Mouse (Mus musculus): ENCODE results near the gene Lsm4. TPM values are rescaled to one million over a fixed set of nuclear protein-coding genes. Genes with fewer than 3 reads are reported as not detected.

The Lsm4 gene
- total RNA-seq, 2 experiments from 2014 or later: 60.3 to 68.5 TPM

DNA sequence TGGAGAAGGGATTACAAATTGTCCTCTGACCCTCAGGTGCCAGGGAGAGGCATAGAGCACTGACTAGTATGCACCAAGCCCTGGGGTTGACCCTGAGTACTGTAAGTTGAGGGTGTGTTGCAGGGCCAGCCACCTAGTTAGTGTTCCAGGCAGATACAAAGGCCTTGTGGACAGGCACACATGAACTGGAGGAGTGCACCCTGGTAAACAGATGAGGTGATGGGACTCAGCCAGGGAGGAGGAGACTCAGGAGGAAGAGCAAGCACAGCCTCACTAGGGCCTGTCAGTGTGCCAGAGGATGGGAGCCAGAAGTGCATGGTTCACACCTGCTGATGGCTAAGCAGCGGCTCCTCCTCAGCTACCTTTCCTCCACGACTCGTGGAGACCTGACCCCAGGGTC lies 7.0 kb downstream of the Lsm4 start:
- DNase-seq: no peak

DNA sequence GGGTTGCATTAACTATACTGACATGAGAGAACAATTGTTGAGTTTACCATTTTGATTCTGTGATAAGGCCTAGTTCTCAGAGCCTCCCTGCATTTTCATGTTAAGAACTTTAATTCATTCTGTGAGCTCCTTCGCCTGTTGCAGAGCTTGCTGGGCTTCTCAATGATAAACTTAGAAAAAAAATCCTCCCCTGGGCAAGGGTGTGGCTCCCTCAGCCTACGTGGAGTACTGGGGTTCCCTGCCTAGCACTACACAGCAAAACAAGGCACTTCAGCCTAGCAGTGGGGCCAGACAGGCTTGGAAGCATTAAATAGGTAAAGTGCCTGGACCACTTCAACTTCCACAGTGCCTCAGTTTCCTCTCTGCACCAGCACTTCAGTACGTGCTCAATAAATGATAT lies 8.4 kb downstream of the Lsm4 start:
- no peak for DNase-seq

DNA sequence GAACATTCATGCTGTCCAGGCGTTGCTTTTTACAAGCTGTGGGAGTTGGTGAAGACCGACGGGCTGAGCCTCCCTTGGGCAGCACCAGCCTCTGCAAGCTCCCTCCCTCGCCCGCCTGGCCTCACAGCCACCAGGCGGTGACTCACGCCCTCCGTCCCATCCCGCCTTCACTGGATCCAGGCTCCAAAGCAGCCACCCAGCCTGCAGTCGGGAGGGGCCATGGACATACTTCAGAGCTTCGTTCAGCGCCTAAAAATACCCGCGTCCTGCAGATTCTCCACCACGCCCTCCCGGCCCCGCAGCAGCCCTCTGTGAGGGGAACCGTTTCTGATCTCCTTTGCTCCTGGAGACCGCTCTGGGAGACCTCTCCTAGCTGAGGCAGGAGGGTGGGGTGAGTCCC lies 9.1 kb downstream of the Lsm4 start:
- DNase-seq: no peak

DNA sequence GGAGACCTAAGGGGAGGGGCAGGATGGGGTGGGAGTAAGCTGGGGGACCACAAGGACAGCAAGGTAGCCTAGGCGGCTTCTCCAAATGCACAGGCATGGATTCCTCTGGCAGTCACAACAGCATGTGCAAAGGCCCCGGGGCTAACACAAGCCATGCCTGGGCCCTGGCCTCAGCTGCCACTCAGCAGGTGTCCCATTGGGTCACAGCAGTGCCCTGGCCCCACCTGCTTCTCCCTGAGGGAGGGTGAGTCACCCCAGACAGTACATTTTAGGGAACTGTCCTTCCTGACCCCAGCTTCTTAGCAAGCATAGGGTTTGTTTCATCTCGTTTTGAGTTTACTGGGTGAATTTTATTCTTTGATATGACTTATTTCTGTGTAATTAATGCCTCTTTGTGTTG lies 9.6 kb downstream of the Lsm4 start:
- DNase-seq: no peak

DNA sequence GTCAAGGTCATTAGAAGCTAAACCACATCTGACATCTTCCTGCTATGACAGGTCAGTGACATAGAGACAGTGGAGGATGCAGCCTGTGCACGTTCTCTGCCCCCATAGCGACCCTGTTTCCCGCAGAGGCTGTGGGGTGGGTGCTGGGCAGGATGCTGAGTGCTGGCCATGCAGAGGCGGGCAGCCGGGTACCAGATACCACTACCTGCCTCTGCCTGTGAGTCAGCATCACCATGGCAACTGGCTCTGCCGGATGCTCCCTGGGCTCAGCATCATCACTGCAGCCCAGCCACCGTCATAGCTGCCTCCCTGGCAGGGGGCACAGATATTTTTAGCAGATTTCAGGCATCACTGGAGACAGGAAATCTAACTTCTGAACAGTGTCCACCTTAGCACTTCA lies 11.2 kb downstream of the Lsm4 start:
- peak; percentile 64 to 73 for DNase-seq

DNA sequence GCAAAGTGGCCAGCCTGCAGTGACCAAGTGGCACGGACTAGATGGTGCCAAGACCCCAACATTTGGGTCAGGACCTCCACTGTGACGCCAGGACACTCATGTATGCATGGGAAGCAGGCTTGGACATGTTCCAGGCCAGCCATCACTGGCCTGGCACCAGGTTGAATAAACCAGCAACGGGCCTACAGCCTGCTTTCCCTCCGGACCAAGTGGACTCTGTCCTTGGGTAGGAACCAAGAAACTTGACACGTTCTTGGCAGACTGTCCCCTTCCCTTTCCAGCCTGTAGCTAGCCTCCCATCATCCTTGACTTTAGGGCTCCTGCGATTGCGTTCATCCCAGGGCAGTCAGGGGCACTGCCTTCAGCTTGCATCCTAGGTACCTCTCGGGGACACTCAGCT lies 14.5 kb downstream of the Lsm4 start:
- no peak for DNase-seq

DNA sequence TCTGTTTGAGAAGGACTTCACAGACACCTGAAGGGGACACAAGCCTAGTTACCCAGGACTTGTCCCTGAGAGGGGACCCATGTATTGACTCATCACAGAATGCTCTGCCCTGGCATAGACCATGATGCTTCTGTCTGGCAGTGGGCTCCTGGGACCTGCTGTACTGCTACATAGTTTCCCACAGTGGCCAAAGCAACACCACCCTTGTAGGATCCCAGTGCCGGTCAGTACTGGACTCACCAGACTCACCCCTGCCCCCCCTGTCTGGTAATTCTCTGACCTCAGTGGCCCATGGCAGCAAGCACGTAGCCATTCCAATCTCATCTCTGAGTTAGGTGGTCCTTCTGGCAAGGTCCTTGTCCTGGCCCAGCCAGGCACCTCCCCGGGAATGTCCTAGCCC lies 15.1 kb downstream of the Lsm4 start:
- no peak for DNase-seq

DNA sequence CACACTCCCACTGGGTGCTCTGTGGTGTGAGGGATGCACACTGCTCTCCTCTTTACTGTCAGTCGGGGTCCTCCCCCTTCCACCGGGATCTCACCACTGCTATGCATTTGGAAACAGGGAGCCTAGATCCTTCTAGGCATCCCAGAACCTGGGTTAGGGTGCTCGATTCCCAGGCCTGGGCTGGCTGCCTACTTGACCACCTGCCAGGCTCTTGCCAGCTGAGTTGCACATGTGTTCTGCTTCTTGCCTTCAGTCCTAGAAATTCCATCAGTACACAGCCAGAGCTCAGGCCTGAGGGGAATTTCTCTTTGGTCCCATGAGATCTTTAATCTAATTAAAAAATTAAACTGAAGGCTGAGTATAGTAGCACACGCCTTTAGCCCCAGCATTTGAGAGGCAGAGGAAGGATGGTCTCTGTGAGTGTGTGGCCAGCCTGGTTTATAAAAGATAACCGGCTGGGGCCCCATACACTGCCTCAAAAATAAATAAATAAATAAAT lies 16.9 kb downstream of the Lsm4 start:
- DNase-seq: no peak

DNA sequence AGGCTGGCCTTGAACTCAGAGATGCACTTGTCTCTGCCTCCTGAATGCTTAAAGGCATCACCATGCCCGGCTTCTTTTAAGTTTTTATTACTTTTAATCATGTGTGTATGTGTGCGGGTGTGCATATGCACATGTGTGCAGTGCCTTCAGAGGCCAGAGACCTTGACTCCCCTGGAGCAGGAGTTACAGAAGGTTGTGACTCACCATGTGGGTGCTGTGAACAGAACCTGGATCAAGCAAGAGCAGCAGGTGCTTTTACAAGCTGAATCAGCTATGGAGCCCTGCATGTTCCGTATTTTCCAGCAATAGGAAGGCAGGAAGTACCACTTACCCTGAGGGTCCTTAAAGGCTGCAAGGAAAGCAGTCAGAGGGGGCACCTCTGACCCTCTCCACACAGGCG lies 18.2 kb downstream of the Lsm4 start:
- DNase-seq: no peak

DNA sequence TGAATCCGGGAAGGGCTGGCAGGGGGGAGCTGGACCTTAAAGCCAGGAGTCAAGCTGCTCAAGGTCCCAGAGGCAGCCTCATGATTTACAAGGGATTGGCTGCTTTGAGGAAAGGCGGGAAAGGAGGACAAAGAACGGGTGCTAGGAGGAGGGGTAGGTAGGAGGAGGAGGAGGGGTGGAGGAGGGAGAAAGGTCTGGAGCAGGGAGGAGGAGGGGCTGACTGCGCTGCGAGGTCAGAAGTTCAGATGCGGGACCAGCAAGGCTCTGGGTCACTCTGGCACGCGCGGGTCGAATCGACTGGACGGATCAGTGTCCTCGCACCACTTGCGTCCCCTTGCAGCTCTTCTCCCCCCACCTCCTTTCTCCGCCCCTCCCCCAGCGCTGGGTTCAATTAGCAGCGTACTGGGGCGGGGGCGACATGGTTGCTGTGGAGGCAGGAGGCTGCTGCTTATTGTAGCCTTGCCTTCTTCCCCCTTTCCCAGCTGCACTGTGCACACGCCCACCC lies 18.7 kb downstream of the Lsm4 start:
- DNase-seq: no peak

DNA sequence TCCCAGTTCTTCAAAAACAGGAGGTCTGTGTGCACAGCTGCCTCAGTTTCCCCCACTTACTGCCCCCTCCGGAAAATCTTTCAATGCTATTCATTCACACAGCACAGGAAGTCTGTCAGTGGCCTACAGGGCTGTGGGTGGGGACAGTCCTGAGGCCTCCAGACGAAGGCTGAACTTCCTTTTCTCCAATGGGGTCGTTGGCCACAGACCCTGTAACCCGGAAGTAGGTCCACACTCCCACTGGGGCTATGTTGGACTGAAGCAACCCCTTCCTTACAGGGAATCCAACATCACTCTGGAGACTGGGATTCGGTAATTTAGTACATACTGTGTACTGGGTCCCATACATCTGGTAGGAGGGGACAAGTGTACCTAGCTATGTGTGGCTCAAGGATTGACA lies 20.6 kb downstream of the Lsm4 start:
- DNase-seq: no peak

DNA sequence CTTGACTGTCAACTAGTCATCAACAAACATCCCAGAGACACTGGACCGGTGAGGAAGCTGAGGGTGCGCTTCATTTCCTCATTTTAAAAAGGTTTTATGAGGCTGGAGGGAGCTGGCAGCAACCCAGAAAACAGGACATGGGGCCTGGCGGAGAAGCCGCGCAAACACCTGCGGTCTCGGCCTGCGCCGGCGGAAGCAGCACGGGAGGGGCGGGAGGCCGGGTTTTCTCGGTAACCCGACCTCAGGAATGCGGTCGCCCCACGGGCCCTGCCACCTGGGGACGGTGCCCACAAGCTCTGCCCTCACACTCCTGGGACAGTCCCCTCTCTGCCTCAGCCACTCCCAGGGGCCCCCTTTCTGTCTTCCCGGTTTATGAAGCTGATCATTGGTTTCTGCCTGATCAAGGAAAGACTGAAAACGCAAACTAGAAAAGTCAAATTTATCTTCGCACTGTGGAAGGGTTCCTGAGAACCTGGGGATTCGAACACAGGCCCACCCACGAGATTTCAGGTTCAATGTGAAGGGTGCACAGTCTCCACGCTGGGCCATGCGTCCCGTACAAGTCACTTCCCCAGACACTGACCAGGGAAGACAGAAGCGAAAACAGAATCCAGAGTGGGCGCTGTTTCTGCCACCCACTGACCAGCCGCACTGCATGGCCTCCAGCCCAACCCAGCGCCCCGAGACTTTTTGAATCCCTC lies 22.4 kb downstream of the Lsm4 start:
- DNase-seq: no peak

DNA sequence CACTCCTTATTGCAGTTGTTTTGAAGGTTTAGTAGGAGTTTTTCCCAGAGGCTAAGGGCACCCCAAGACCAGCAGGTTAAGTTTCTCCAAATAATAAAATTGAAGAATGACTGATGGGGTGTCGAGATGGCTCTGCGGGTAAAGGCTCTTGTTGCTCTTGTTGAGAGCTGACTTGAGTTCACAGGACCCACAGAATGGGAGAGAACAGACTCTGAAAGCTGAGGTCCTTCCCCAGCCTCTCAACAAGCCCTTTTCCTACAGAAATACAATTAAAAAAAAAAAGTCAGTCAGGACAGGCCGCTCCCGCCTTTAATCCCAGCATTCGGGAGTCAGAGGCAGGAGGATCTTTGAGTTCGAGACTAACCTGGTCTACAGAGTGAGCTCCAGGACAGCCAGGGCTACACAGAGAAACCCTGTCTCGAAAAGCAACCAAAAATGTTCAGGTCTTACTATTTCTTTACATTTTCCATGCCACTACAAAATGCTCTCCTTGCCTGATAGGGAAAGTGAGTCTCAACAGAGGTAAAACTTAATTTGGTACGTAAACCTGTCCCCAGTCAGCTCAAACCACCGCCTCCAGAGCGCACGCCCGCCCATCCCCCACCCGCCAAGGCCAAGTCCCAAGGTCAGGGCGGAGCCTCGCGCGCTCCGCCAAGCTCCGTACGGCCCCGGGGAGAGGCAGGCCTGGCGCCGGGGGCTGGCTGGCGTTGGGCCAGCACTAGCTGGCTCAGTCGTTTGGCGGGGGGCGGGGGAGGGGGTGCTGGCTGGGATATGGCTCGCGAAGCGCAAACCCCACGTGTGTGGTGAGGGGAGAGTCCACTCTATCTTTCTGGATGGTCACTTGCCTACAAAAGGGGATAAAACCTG lies 23.2 kb downstream of the Lsm4 start:
- no peak for DNase-seq

DNA sequence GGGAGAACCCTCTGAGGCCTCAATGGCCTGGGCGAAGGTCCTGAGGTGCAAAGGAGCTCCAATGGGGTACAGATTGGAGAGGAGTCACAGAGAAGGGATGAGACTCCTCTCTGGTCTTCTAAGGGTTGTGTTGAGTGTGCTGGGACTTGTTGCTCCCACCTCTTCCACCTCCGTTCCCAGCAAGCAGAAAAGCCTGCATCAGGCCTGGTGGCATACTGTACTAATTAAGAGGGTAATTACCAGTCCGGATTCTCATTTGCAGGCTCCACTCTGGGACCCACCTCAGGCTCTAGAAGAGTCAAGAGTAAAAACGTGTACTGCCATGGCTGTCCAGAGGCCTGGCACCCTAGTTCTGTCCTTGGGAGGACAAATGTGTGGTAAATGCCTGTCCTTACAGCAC lies 23.9 kb downstream of the Lsm4 start:
- DNase-seq: no peak

DNA sequence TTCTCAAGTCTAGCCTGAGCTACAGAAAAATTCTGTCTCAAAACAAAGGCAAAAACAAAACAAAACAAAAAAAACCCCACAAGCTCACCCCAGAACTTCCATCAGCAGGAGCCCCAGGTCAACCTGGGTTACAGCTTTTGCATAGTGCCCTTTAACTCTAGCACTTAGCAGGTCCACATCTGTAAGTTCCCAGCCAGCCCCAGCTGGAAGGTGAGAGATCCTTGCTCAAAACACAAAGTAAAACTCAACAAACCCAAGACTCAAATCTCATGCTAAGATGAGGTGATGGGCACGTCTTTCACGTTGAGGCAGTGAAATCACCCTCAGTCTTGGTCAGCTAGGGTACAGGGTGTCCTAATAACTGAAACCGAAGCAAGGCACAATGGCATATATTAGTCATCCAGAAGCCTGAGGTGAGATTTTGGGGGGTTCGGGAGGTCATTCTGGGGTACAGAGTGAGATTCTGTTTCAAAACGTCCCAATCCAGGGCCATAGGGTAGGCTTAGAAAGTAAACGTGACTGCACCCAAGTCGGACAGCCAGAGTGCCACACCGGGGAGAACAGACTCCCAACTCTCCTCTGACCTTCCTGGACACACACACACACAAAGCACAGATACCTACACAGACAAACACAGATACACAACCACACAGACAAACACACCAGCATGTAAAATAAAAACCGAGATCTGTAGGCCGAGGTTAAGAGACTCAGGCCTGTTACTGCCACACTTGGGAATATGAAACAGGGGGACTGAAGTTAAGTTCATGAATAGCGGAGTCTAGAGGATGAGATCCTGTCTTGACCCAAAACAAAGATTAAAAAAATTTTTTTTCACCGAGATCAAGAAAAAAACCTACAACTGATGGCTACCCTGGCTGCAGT lies 24.6 kb downstream of the Lsm4 start:
- DNase-seq: no peak

DNA sequence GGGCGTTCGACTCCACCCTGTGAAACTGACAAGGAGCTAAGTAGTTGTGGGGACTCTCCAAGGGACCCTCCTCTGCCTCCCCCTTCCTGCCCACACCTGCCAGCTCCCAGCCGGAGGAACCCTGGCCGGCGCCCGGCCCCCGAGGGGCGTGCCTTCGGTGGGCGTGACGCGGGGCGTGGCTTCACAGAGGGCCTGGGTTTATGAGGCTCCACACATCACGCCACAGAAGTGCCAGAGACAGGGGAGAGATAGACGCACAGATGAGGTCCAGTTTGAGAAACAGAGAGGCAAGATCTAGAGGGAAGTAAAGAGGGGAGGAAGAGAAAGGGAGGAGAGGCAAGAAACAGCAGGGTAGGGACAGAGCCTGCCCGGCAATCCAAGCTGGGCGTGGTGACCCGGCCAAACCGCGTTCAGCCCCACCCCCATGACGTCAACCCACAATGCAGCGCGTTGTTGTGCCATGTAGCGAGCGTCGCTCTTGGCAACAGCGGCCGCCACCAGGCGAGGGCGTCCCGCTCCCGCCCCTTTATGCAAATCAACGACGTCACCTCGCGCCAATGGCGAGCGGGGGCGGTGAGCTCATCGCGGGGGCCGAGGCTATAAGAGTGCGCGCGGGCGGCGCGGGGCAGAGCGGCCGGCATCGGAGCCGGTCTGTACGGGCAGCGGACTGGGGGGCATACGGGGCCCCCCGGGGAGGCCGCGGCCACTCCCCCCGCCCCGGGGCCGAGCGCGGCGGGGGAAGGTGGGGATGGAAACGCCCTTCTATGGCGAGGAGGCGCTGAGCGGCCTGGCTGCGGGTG lies 25.5 kb downstream of the Lsm4 start, which contains the start of gene Jund:
Gene Jund, plus strand, starts transcription at position 640 of the 800 bp plus-strand sequence.
- peak; percentile 99 for DNase-seq

DNA sequence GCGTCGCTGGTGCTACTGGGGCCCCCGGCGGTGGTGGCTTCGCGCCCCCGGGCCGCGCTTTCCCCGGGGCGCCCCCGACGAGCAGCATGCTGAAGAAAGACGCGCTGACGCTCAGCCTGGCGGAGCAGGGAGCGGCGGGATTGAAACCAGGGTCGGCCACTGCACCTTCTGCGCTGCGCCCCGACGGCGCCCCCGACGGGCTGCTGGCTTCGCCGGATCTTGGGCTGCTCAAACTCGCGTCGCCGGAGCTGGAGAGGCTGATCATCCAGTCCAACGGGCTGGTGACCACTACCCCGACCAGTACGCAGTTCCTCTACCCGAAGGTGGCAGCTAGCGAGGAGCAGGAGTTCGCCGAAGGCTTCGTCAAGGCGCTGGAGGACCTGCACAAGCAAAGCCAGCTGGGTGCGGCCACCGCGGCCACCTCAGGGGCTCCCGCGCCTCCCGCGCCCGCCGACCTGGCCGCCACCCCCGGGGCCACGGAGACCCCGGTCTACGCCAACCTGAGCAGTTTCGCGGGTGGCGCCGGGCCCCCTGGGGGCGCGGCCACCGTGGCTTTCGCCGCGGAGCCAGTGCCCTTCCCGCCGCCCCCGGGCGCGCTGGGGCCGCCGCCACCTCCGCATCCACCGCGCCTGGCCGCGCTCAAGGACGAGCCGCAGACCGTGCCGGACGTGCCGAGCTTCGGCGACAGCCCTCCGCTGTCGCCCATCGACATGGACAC lies 26.2 kb downstream of the Lsm4 start:
- DNase-seq: peak in 1 of 2 experiments; percentile 58

DNA sequence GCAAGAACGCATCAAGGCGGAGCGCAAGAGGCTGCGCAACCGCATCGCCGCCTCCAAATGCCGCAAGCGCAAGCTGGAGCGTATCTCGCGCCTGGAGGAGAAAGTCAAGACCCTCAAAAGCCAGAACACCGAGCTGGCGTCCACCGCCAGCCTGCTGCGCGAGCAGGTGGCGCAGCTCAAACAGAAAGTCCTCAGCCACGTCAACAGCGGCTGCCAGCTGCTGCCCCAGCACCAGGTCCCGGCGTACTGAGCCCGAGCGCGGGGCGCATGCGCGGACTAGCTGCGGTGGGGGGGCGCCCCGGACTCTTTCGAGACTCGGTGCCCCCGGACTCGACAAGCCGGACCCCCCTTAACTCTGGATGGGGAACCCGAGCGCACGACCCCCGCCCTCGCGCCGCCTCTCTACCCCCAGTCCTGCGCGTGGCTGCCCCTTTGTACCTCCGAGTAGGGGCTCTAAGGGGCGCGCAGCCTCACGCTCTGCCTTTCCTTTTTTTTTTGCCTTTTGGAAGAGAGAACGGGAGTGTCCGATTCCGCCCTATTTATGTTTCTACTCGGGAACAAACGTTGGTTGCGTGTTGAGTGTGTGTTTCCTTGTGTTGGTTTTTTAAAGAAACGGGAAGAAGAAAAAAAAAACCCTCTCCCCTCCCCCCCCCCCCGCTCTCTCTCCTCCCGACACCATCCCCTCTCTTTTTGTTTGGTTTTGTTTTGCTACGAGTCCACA lies 26.9 kb downstream of the Lsm4 start:
- peak; percentile 83 to 86 for DNase-seq

DNA sequence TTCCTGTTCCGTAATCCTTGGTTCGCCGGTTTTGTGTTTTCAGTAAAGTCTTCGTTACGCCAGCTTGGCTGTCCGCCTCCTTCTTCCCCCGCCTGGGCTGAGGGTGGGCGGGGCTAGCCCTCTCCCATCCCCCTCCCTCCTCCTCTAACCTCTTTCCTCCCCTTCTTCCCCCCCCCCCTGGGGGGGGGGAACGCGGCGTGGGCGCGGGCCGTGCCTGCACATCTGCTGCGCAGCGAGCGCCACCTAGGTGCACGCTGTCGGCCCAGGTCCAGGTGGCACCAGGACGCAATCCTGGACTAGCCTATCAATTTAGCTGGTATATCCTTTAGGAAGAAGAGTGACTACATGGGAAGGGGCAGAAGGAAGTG lies 27.5 kb downstream of the Lsm4 start:
- peak; percentile 81 for DNase-seq

Data from layer of hippocampus, postnatal 36 days (tissue).